Mouse (Mus musculus): ENCODE data around the gene Tnxb. TPM values are rescaled to one million over a fixed set of nuclear protein-coding genes. Genes with fewer than 3 reads are reported as not detected.
A peak's percentile ranks its signal among the peaks of the same experiment; 100 is the strongest.

Tnxb gene
- not detected in 2 replicates for polyA plus RNA-seq (2012; ENCODE audit: insufficient read depth, insufficient read length, low replicate concordance, missing spikeins)

- no peak within 1 kb of the TSS for H3K27ac ChIP-seq (ENCODE audit: insufficient read depth, low read depth, low read length)
- WGBS = 72% methylated on average over 7 of the region's 7 CpGs
- TF ChIP-seq POLR2A (IDR thresholded peaks at IDR 0.05; ENCODE audit: insufficient read depth, low read depth, low read length) = no peak
- no peak for TF ChIP-seq CTCF (IDR thresholded peaks at IDR 0.05; ENCODE audit: insufficient read depth, low read depth, low read length)
- H3K4me1 ChIP-seq (ENCODE audit: control insufficient read depth, insufficient read depth, low read length) = peaks cover 13% of the 10 kb centered on the region
- peak within 1 kb of the TSS; percentile 25; the same call in 1 of the 2 replicates for H3K4me3 ChIP-seq (ENCODE audit: insufficient read depth, low read depth, low read length)
Measured at GRCm38 (mm10) chr17:34670235-34670634, at the start of gene Tnxb. TSS of gene Tnxb (plus strand) at chr17:34670535.

- WGBS = 93% methylated on average over 8 of the region's 8 CpGs
- TF ChIP-seq CTCF (IDR thresholded peaks at IDR 0.05; ENCODE audit: insufficient read depth, low read depth, low read length) (no peak), POLR2A (IDR thresholded peaks at IDR 0.05; ENCODE audit: insufficient read depth, low read depth, low read length) (no peak)
- Histone ChIP-seq H3K4me3 (ENCODE audit: insufficient read depth, low read depth, low read length) (no peak overlapping the region), H3K27ac (ENCODE audit: insufficient read depth, low read depth, low read length) (no peak overlapping the region), H3K4me1 (ENCODE audit: control insufficient read depth, insufficient read depth, low read length) (peaks cover 8% of the 10 kb centered on the region; the same call in 1 of the 2 replicates)
Measured at GRCm38 (mm10) chr17:34621006-34621405, 49.3 kb upstream of the Tnxb start.

- H3K27ac ChIP-seq (ENCODE audit: insufficient read depth, low read depth, low read length) = no peak overlapping the region
- H3K4me1 ChIP-seq (ENCODE audit: control insufficient read depth, insufficient read depth, low read length) = peaks cover 17% of the 10 kb centered on the region
- 77% methylated on average over 9 of the region's 9 CpGs for WGBS
- H3K4me3 ChIP-seq (ENCODE audit: insufficient read depth, low read depth, low read length) = no peak overlapping the region
- no peak for TF ChIP-seq CTCF (IDR thresholded peaks at IDR 0.05; ENCODE audit: insufficient read depth, low read depth, low read length)
- no peak for TF ChIP-seq POLR2A (IDR thresholded peaks at IDR 0.05; ENCODE audit: insufficient read depth, low read depth, low read length)
Measured at GRCm38 (mm10) chr17:34623161-34623560, 47.2 kb upstream of the Tnxb start.

GRCm38 (mm10) chr17:34624981-34625380 lies 45.4 kb upstream of the Tnxb start:
- WGBS = 95% methylated on average over 3 of the region's 3 CpGs
- H3K4me3 ChIP-seq (ENCODE audit: insufficient read depth, low read depth, low read length) = no peak overlapping the region
- no peak for TF ChIP-seq CTCF (IDR thresholded peaks at IDR 0.05; ENCODE audit: insufficient read depth, low read depth, low read length)
- H3K27ac ChIP-seq (ENCODE audit: insufficient read depth, low read depth, low read length) = no peak overlapping the region
- H3K4me1 ChIP-seq (ENCODE audit: control insufficient read depth, insufficient read depth, low read length) = peaks cover 20% of the 10 kb centered on the region

GRCm38 (mm10) chr17:34626062-34626772 lies 44.1 kb upstream of the Tnxb start:
- H3K27ac ChIP-seq (ENCODE audit: insufficient read depth, low read depth, low read length) = peak overlapping the region; percentile 89; the same call in 1 of the 2 replicates
- WGBS = 43% methylated on average over 16 of the region's 16 CpGs
- no peak for TF ChIP-seq CTCF (IDR thresholded peaks at IDR 0.05; ENCODE audit: insufficient read depth, low read depth, low read length)
- TF ChIP-seq POLR2A (IDR thresholded peaks at IDR 0.05; ENCODE audit: insufficient read depth, low read depth, low read length) = no peak

GRCm38 (mm10) chr17:34626773-34627092 lies 43.6 kb upstream of the Tnxb start:
- peak overlapping the region; percentile 89 for H3K4me3 ChIP-seq (ENCODE audit: insufficient read depth, low read depth, low read length)
- TF ChIP-seq CTCF (IDR thresholded peaks at IDR 0.05; ENCODE audit: insufficient read depth, low read depth, low read length) (0 out of 2 replicates have a peak, but pooled peaks have one; percentile 3), POLR2A (IDR thresholded peaks at IDR 0.05; ENCODE audit: insufficient read depth, low read depth, low read length) (no peak)
- 0% methylated on average over 18 of the region's 18 CpGs for WGBS
- peaks cover 29% of the 10 kb centered on the region for H3K4me1 ChIP-seq (ENCODE audit: control insufficient read depth, insufficient read depth, low read length)
- H3K27ac ChIP-seq (ENCODE audit: insufficient read depth, low read depth, low read length) = peak overlapping the region; percentile 89

More at GRCm38 (mm10) chr17:34626062-34626772, 44.1 kb upstream of the Tnxb start:
- peak overlapping the region; percentile 89 for H3K4me3 ChIP-seq (ENCODE audit: insufficient read depth, low read depth, low read length)
- peaks cover 24% of the 10 kb centered on the region for H3K4me1 ChIP-seq (ENCODE audit: control insufficient read depth, insufficient read depth, low read length)

- Histone ChIP-seq H3K27ac (ENCODE audit: insufficient read depth, low read depth, low read length) (peak overlapping the region; percentile 99), H3K4me1 (ENCODE audit: control insufficient read depth, insufficient read depth, low read length) (peaks cover 34% of the 10 kb centered on the region), H3K4me3 (ENCODE audit: insufficient read depth, low read depth, low read length) (peak overlapping the region; percentile 89)
- WGBS = under 1% methylated on average over 45 of the region's 45 CpGs
- TF ChIP-seq POLR2A (IDR thresholded peaks at IDR 0.05; ENCODE audit: insufficient read depth, low read depth, low read length) = no peak; the same call in none of the 2 replicates
- TF ChIP-seq CTCF (IDR thresholded peaks at IDR 0.05; ENCODE audit: insufficient read depth, low read depth, low read length) = 0 out of 2 replicates have a peak, but pooled peaks have one; percentile 2
Measured at GRCm38 (mm10) chr17:34627093-34627942, 43.0 kb upstream of the Tnxb start.

- Histone ChIP-seq H3K27ac (ENCODE audit: insufficient read depth, low read depth, low read length) (peak within 1 kb of the TSS; percentile 99), H3K4me3 (ENCODE audit: insufficient read depth, low read depth, low read length) (peak within 1 kb of the TSS; percentile 89), H3K4me1 (ENCODE audit: control insufficient read depth, insufficient read depth, low read length) (peaks cover 38% of the 10 kb centered on the region)
- TF ChIP-seq POLR2A (IDR thresholded peaks at IDR 0.05; ENCODE audit: insufficient read depth, low read depth, low read length) (no peak), CTCF (IDR thresholded peaks at IDR 0.05; ENCODE audit: insufficient read depth, low read depth, low read length) (no peak)
- 1% methylated on average over 29 of the region's 29 CpGs for WGBS
Measured at GRCm38 (mm10) chr17:34627943-34628643, 42.2 kb upstream of the Tnxb start, which contains the start of gene Ppt2. TSS of gene Ppt2 (minus strand) at chr17:34628510.

All from olfactory bulb, adult 2 months (tissue).